Mouse (Mus musculus) neural tube, embryonic 13.5 days (tissue): ENCODE data around the gene Plch2. TPM values are rescaled to one million over a fixed set of nuclear protein-coding genes. Genes with fewer than 3 reads are reported as not detected.
A peak's percentile ranks its signal among the peaks of the same experiment; 100 is the strongest.

Experiments
- ATAC-seq: fragments of 200-750 bp; cut with Nextera tagmentation; 2 replicates; pipeline ENCODE4 v1.8.0; 2017; ENCODE audit warnings: low read depth, mild to moderate bottlenecking, moderate TSS enrichment, moderate library complexity
- H3K27ac ChIP-seq: fragments of 300-500 bp; sonication (generic); replicated peaks from 2 replicates; pipeline ENCODE4 v1.5.1; 2015; ENCODE audit warnings: moderate library complexity, mild to moderate bottlenecking, inconsistent platforms
- H3K27me3 ChIP-seq: fragments of 300-500 bp; sonication (generic); 2 replicates; pipeline ENCODE4 v1.6.1; 2015; ENCODE audit warnings: mild to moderate bottlenecking, inconsistent platforms
- H3K36me3 ChIP-seq: fragments of 300-500 bp; sonication (generic); 2 replicates; pipeline ENCODE4 v1.6.1; 2015; ENCODE audit warnings: mild to moderate bottlenecking, inconsistent platforms
- H3K4me1 ChIP-seq: fragments of 300-500 bp; sonication (generic); replicated peaks from 2 replicates; pipeline ENCODE4 v1.6.1; 2015; ENCODE audit warnings: inconsistent platforms
- H3K4me2 ChIP-seq: fragments of 300-500 bp; sonication (generic); 2 replicates; pipeline ENCODE4 v1.6.1; 2015; ENCODE audit warnings: inconsistent platforms, mild to moderate bottlenecking, moderate library complexity
- H3K4me3 ChIP-seq: fragments of 300-500 bp; sonication (generic); 2 replicates; pipeline ENCODE4 v1.5.1; 2015; ENCODE audit warnings: mild to moderate bottlenecking, inconsistent platforms
- H3K9ac ChIP-seq: fragments of 300-500 bp; sonication (generic); 2 replicates; pipeline ENCODE4 v1.6.1; 2015; ENCODE audit warnings: moderate library complexity, mild to moderate bottlenecking, inconsistent platforms
- H3K9me3 ChIP-seq: fragments of 300-500 bp; sonication (generic); 2 replicates; pipeline ENCODE4 v1.6.1; 2016; ENCODE audit warnings: inconsistent platforms
- WGBS: fragments of 180-500 bp; shearing (Covaris S2); methylation state at CpG from one replicate; pipeline ENCODE4 v1.1.7; 2015; 5-methylcytosine and 5-hydroxymethylcytosine counted together
- polyA plus RNA-seq: library from polyadenylated mRNA; unstranded; fragments of >200 nt; fragmentation: Nextera tagmentation; extraction: Ambion mirVana; gene quantifications from 2 replicates; pipeline ENCODE4 v1.2.1, GENCODE M21; 2015

Plch2 gene
- polyA plus RNA-seq, 1 experiment from 2014 or later = 6.1 TPM

GRCm38 (mm10) chr4:154960690-154961225, 95.8 kb downstream of the Plch2 start, which contains the start of gene Hes5:
TSS of gene Hes5 (plus strand) at chr4:154960923.
- ATAC-seq = peak; percentile 51
- under 1% methylated on average over 65 of the region's 65 CpGs for whole genome bisulfite sequencing
- H3K9me3 ChIP-seq = no peaks in the 10 kb centered on the region
- H3K36me3 ChIP-seq = no peaks in the 10 kb centered on the region
- H3K27ac ChIP-seq = peak within 1 kb of the TSS; percentile 97
- peak within 1 kb of the TSS; percentile 86 for H3K4me3 ChIP-seq
- peaks cover 23% of the 10 kb centered on the region for H3K27me3 ChIP-seq
- peaks cover 84% of the 10 kb centered on the region for H3K4me1 ChIP-seq
- peak within 1 kb of the TSS; percentile 90 for H3K4me2 ChIP-seq
- peak within 1 kb of the TSS; percentile 92 for H3K9ac ChIP-seq

- Histone ChIP-seq H3K4me3 (peak overlapping the region; percentile 86), H3K4me1 (peaks cover 78% of the 10 kb centered on the region), H3K9ac (peak overlapping the region; percentile 92), H3K36me3 (no peaks in the 10 kb centered on the region), H3K9me3 (no peaks in the 10 kb centered on the region), H3K27ac (peak overlapping the region; percentile 97), H3K4me2 (peak overlapping the region; percentile 90), H3K27me3 (peaks cover 23% of the 10 kb centered on the region)
- peak; percentile 47 for ATAC-seq
- WGBS = 10% methylated on average over 20 of the region's 20 CpGs
Observed at GRCm38 (mm10) chr4:154960021-154960689, 96.4 kb downstream of the Plch2 start.

GRCm38 (mm10) chr4:154958621-154959020, 98.0 kb downstream of the Plch2 start:
- WGBS = 3% methylated on average over 8 of the region's 8 CpGs

GRCm38 (mm10) chr4:154958171-154958570, 98.4 kb downstream of the Plch2 start:
- H3K36me3 ChIP-seq = no peaks in the 10 kb centered on the region
- WGBS = under 1% methylated on average over 15 of the region's 15 CpGs
- peaks cover 39% of the 10 kb centered on the region for H3K27me3 ChIP-seq
- peak overlapping the region; percentile 64 for H3K27ac ChIP-seq
- peaks cover 73% of the 10 kb centered on the region for H3K4me1 ChIP-seq
- no peaks in the 10 kb centered on the region for H3K9me3 ChIP-seq
- ATAC-seq = peak; percentile 52
- H3K4me3 ChIP-seq = no peak overlapping the region
- H3K4me2 ChIP-seq = peak overlapping the region; percentile 47
- peak overlapping the region; percentile 61 for H3K9ac ChIP-seq

More at GRCm38 (mm10) chr4:154958621-154959020, 98.0 kb downstream of the Plch2 start:
- Histone ChIP-seq H3K9me3 (no peaks in the 10 kb centered on the region), H3K4me2 (peak overlapping the region; percentile 47), H3K36me3 (no peaks in the 10 kb centered on the region), H3K27ac (peak overlapping the region; percentile 64), H3K4me1 (peaks cover 73% of the 10 kb centered on the region), H3K9ac (no peak overlapping the region), H3K27me3 (peaks cover 38% of the 10 kb centered on the region), H3K4me3 (no peak overlapping the region)
- ATAC-seq = no peak

GRCm38 (mm10) chr4:154957289-154957993, 99.1 kb downstream of the Plch2 start:
- Histone ChIP-seq H3K27ac (peak overlapping the region; percentile 64; the same call in 1 of the 2 replicates), H3K9me3 (no peaks in the 10 kb centered on the region), H3K9ac (peak overlapping the region; percentile 61; the same call in 1 of the 2 replicates), H3K4me3 (no peak overlapping the region), H3K4me1 (peaks cover 73% of the 10 kb centered on the region), H3K4me2 (peak overlapping the region; percentile 47; the same call in 1 of the 2 replicates), H3K36me3 (no peaks in the 10 kb centered on the region), H3K27me3 (peaks cover 42% of the 10 kb centered on the region)
- ATAC-seq = no peak
- WGBS = 24% methylated on average over 13 of the region's 13 CpGs

- Histone ChIP-seq H3K27me3 (peaks cover 43% of the 10 kb centered on the region), H3K4me3 (no peak overlapping the region), H3K9ac (no peak overlapping the region), H3K9me3 (no peaks in the 10 kb centered on the region), H3K4me1 (peaks cover 67% of the 10 kb centered on the region), H3K27ac (no peak overlapping the region), H3K36me3 (no peaks in the 10 kb centered on the region), H3K4me2 (0 out of 2 replicates have a peak overlapping the region, but pooled peaks have one; percentile 4)
- no peak for ATAC-seq
- 18% methylated on average over 9 of the region's 9 CpGs for WGBS
Observed at GRCm38 (mm10) chr4:154956604-154957003, 100.0 kb downstream of the Plch2 start.

GRCm38 (mm10) chr4:154952461-154953241, 103.9 kb downstream of the Plch2 start:
- peak overlapping the region; percentile 31 for H3K4me2 ChIP-seq
- ATAC-seq = peak; percentile 41
- WGBS = under 1% methylated on average over 26 of the region's 26 CpGs
- no peaks in the 10 kb centered on the region for H3K9me3 ChIP-seq
- peaks cover 53% of the 10 kb centered on the region for H3K4me1 ChIP-seq
- H3K27me3 ChIP-seq = peaks cover 38% of the 10 kb centered on the region
- H3K9ac ChIP-seq = peak overlapping the region; percentile 42; the same call in 1 of the 2 replicates
- no peak overlapping the region for H3K4me3 ChIP-seq
- H3K36me3 ChIP-seq = no peaks in the 10 kb centered on the region
- H3K27ac ChIP-seq = no peak overlapping the region

GRCm38 (mm10) chr4:154949589-154949982, 107.0 kb downstream of the Plch2 start:
- H3K9ac ChIP-seq = no peak overlapping the region
- H3K36me3 ChIP-seq = no peaks in the 10 kb centered on the region
- H3K4me3 ChIP-seq = no peak overlapping the region
- ATAC-seq = no peak
- H3K4me2 ChIP-seq = peak overlapping the region; percentile 18; the same call in 1 of the 2 replicates
- no peaks in the 10 kb centered on the region for H3K9me3 ChIP-seq
- 2% methylated on average over 16 of the region's 16 CpGs for WGBS
- H3K27me3 ChIP-seq = peaks cover 25% of the 10 kb centered on the region
- 0 out of 2 replicates have a peak overlapping the region, but pooled peaks have one; percentile 42 for H3K27ac ChIP-seq
- H3K4me1 ChIP-seq = peaks cover 60% of the 10 kb centered on the region

- H3K36me3 ChIP-seq = no peaks in the 10 kb centered on the region
- no peaks in the 10 kb centered on the region for H3K9me3 ChIP-seq
- H3K27me3 ChIP-seq = peaks cover 20% of the 10 kb centered on the region
- H3K4me3 ChIP-seq = no peak overlapping the region
- 51% methylated on average over 6 of the region's 6 CpGs for WGBS
- peaks cover 60% of the 10 kb centered on the region for H3K4me1 ChIP-seq
- peak; percentile 4; the same call in 1 of the 2 replicates for ATAC-seq
- no peak overlapping the region for H3K9ac ChIP-seq
- peak overlapping the region; percentile 18 for H3K4me2 ChIP-seq
- peak overlapping the region; percentile 85 for H3K27ac ChIP-seq
Observed at GRCm38 (mm10) chr4:154948940-154949588, 107.5 kb downstream of the Plch2 start.

- Histone ChIP-seq H3K36me3 (no peaks in the 10 kb centered on the region), H3K4me2 (peak overlapping the region; percentile 13; the same call in 1 of the 2 replicates), H3K4me3 (no peak overlapping the region), H3K9me3 (no peaks in the 10 kb centered on the region), H3K9ac (no peak overlapping the region), H3K27me3 (peaks cover 15% of the 10 kb centered on the region; the same call in 1 of the 2 replicates), H3K4me1 (peaks cover 58% of the 10 kb centered on the region), H3K27ac (peak overlapping the region; percentile 85)
- WGBS = 38% methylated on average over 14 of the region's 14 CpGs
- peak; percentile 52 for ATAC-seq
Observed at GRCm38 (mm10) chr4:154948066-154948939, 108.3 kb downstream of the Plch2 start.
